Mouse (Mus musculus) layer of hippocampus, postnatal 36 days (tissue): ENCODE results near the gene Gm12887. TPM values are rescaled to one million over a fixed set of nuclear protein-coding genes. Genes with fewer than 3 reads are reported as not detected.

ENCODE experiments used
- DNase-seq, 2 experiments: peaks; one replicate each; pipeline ENCODE4 v3.0.0; 2022
- total RNA-seq, 2 experiments: library from RNA; stranded (reverse); gene quantifications; 2 replicates each; pipeline ENCODE4 v1.2.3; 2021

The Gm12887 gene
- not detected for total RNA-seq

DNA sequence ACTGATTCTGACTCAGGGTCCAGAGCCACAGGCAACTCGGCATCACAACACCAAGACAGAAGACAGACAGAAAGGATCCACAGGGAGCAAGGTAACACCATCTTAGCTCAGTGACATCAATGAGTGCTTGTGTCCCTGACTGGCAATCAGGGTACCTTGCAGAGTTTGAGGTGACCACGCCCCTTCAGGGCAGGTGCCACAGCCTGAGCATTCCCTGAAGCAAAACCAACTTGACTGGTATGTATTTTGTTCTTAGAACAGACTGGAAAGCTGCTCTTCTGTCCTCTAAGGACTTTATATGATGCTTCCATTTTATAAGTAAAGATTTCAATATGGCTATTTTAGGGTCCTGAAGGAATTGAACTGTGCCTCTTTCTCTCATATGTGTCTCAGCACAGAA, at the start of gene Gm12887:
Gene Gm12887, minus strand, starts transcription at position 101 of the 400 bp plus-strand sequence.
- no peak for DNase-seq

DNA sequence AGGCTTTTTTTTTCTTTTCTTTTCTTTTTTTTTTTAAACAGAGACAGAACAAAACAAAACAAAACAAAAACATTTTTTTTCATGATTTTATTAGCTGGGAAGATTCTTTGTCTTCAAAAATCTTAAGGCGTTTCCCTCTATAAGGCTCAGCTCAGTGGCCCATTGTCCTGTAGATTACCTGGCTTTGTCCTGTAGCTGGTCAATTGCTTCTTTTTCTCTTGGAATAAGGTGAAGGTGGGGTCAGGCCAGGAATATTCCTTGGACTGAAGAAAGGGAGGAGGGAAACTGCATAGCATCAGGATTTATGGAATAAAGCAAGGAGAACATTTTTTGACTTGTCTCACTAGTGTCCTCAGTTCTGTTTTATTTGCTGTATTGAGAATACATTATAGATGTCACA, 35.1 kb upstream of the Gm12887 start:
- DNase-seq, result no peak

Other genes with a start within 250 kb of the Gm12887 start
- not detected for gene Gm12886, start 199.0 kb downstream of the Gm12887 start, total RNA-seq